8 mouse cellular contexts compared by ENCODE assay signal in genomic region chr4:129247381-129248242, GRCm38 (mm10). TPM values are rescaled to one million over a fixed set of nuclear protein-coding genes. Genes with fewer than 3 reads are reported as not detected.
A peak's percentile ranks its signal among the peaks of the same experiment; 100 is the strongest.
DNase-seq lines count a peak whose midpoint lies in the region; ATAC-seq and TF ChIP-seq lines count a peak whose summit lies in the region.

No protein-coding gene starts in this region.

- DNase-seq in kidney, adult 2 months, result peak; percentile 52
- DNase-seq in kidney, adult 8-10 months, result no peak
- DNase-seq in embryonic facial prominence, embryonic 14.5 days (ENCODE audit: low spot score), result no peak
- no peak for DNase-seq in kidney, postnatal 0 days (ENCODE audit: low spot score)
- no peak for DNase-seq in left cerebral cortex, adult 9 months (ENCODE audit: low spot score in 2 of 2)
- no peak for DNase-seq in layer of hippocampus, adult 9-11 months
- DNase-seq in cerebellum, adult 9-10 months, result no peak

- peak overlapping the region; percentile 88 for H3K27ac ChIP-seq in kidney, adult 2 months (ENCODE audit: insufficient read depth, low read depth, low read length)
- H3K27ac ChIP-seq in embryonic facial prominence, embryonic 14.5 days (replicated peaks; ENCODE audit: low read depth, low read length), result peak overlapping the region; percentile 48; the same call in 1 of the 2 replicates
- H3K27ac ChIP-seq in kidney, postnatal 0 days, result peak overlapping the region; percentile 79
- no peak overlapping the region for H3K27ac ChIP-seq in midbrain, embryonic 16.5 days (ENCODE audit: low read length)

- ATAC-seq in embryonic facial prominence, embryonic 14.5 days (ENCODE audit: low read depth), result no peak
- no peak for ATAC-seq in kidney, postnatal 0 days (replicated peaks; ENCODE audit: low FRiP score, low read depth)
- ATAC-seq in midbrain, embryonic 16.5 days, result no peak

- H3K9me3 ChIP-seq in embryonic facial prominence, embryonic 14.5 days (ENCODE audit: control insufficient read depth, low read length), result no peaks in the 10 kb centered on the region
- H3K9me3 ChIP-seq in kidney, postnatal 0 days (replicated peaks; ENCODE audit: low read length), result no peaks in the 10 kb centered on the region
- H3K9me3 ChIP-seq in midbrain, embryonic 16.5 days (replicated peaks; ENCODE audit: control insufficient read depth, low read length, poor library complexity, severe bottlenecking), result no peaks in the 10 kb centered on the region

- peak overlapping the region; percentile 74 for H3K9ac ChIP-seq in embryonic facial prominence, embryonic 14.5 days (ENCODE audit: low read depth, low read length)
- peak overlapping the region; percentile 89 for H3K9ac ChIP-seq in kidney, postnatal 0 days (ENCODE audit: low read depth, low read length)
- peak overlapping the region; percentile 65 for H3K9ac ChIP-seq in midbrain, embryonic 16.5 days (ENCODE audit: low read depth, low read length)

- no peak for TF ChIP-seq POLR2A in kidney, adult 2 months (IDR thresholded peaks at IDR 0.05; ENCODE audit: low read depth, low read length)

- WGBS in kidney, adult 2 months, result 9% methylated on average over 24 of the region's 24 CpGs
- WGBS in embryonic facial prominence, embryonic 14.5 days, result 7% methylated on average over 21 of the region's 24 CpGs
- 14% methylated on average over 23 of the region's 24 CpGs for WGBS in kidney, postnatal 0 days
- WGBS in midbrain, embryonic 16.5 days, result 15% methylated on average over 20 of the region's 24 CpGs

- H3K4me3 ChIP-seq in kidney, adult 2 months (ENCODE audit: insufficient read depth, low read depth, low read length), result peak overlapping the region; percentile 76
- peak overlapping the region; percentile 57 for H3K4me3 ChIP-seq in embryonic facial prominence, embryonic 14.5 days (ENCODE audit: low read depth, low read length)
- H3K4me3 ChIP-seq in kidney, postnatal 0 days (replicated peaks; ENCODE audit: low read depth, low read length), result peak overlapping the region; percentile 53
- H3K4me3 ChIP-seq in midbrain, embryonic 16.5 days (ENCODE audit: low read depth, low read length), result peak overlapping the region; percentile 55

- H3K4me2 ChIP-seq in embryonic facial prominence, embryonic 14.5 days (ENCODE audit: low read depth, low read length), result peak overlapping the region; percentile 90
- H3K4me2 ChIP-seq in kidney, postnatal 0 days (ENCODE audit: low read length), result peak overlapping the region; percentile 93
- H3K4me2 ChIP-seq in midbrain, embryonic 16.5 days (ENCODE audit: low read length), result peak overlapping the region; percentile 99

- no peaks in the 10 kb centered on the region for H3K27me3 ChIP-seq in kidney, adult 2 months (replicated peaks; ENCODE audit: control insufficient read depth, insufficient read depth, low read length)
- H3K27me3 ChIP-seq in embryonic facial prominence, embryonic 14.5 days (replicated peaks; ENCODE audit: control insufficient read depth, insufficient read depth, low read length), result peaks cover 40% of the 10 kb centered on the region
- H3K27me3 ChIP-seq in kidney, postnatal 0 days (ENCODE audit: insufficient read depth, low read length), result no peaks in the 10 kb centered on the region
- peaks cover 22% of the 10 kb centered on the region for H3K27me3 ChIP-seq in midbrain, embryonic 16.5 days (ENCODE audit: control insufficient read depth, insufficient read depth, low read depth, low read length)

- peaks cover 35% of the 10 kb centered on the region for H3K4me1 ChIP-seq in kidney, adult 2 months (ENCODE audit: control insufficient read depth, insufficient read depth, low read length)
- H3K4me1 ChIP-seq in embryonic facial prominence, embryonic 14.5 days (ENCODE audit: control insufficient read depth, insufficient read depth, low read length), result peaks cover 23% of the 10 kb centered on the region
- peaks cover 21% of the 10 kb centered on the region for H3K4me1 ChIP-seq in kidney, postnatal 0 days (replicated peaks; ENCODE audit: insufficient read depth, low read length)
- H3K4me1 ChIP-seq in midbrain, embryonic 16.5 days (ENCODE audit: control insufficient read depth, insufficient read depth, low read length), result peaks cover 16% of the 10 kb centered on the region

- no peaks in the 10 kb centered on the region for H3K36me3 ChIP-seq in kidney, adult 2 months (ENCODE audit: control insufficient read depth, insufficient read depth, low read length)
- no peaks in the 10 kb centered on the region for H3K36me3 ChIP-seq in embryonic facial prominence, embryonic 14.5 days (ENCODE audit: control insufficient read depth, insufficient read depth, low read length)
- no peaks in the 10 kb centered on the region for H3K36me3 ChIP-seq in kidney, postnatal 0 days (ENCODE audit: insufficient read depth, low read length)
- H3K36me3 ChIP-seq in midbrain, embryonic 16.5 days (ENCODE audit: control insufficient read depth, insufficient read depth, low read length), result no peaks in the 10 kb centered on the region

- TF ChIP-seq CTCF in kidney, adult 2 months (conservative IDR thresholded peaks at IDR 0.05; ENCODE audit: insufficient read depth, insufficient read length, low read depth, low read length), result no peak
- no peak for TF ChIP-seq CTCF in kidney, postnatal 0 days (IDR thresholded peaks at IDR 0.05; ENCODE audit: low read depth)

RNA-seq across cellular contexts. Expression of gene C77080, which starts 13.6 kb away (rescaled TPM):
- 39.3 and 45.5 TPM in 2 replicates for polyA plus RNA-seq in kidney, adult 2 months (2012; rRNA removed)
- polyA plus RNA-seq in embryonic facial prominence, embryonic 14.5 days (2014; fragmentation: Nextera tagmentation; extraction: Ambion mirVana), result 6.1 and 6.2 TPM in 2 replicates
- polyA plus RNA-seq in kidney, postnatal 0 days (2015; fragmentation: Nextera tagmentation; extraction: Ambion mirVana), result 9.8 and 11.3 TPM in 2 replicates
- 6.7 and 8.2 TPM in 2 replicates for polyA plus RNA-seq in midbrain, embryonic 16.5 days (2015; fragmentation: Nextera tagmentation; extraction: Ambion mirVana)

RNA-seq across cellular contexts. Expression of gene Sync, which starts 39.8 kb away (rescaled TPM):
- 0.46 and 0.69 TPM in 2 replicates for polyA plus RNA-seq in kidney, adult 2 months (2012; rRNA removed)
- polyA plus RNA-seq in embryonic facial prominence, embryonic 14.5 days (2014; fragmentation: Nextera tagmentation; extraction: Ambion mirVana), result 7.9 and 11.7 TPM in 2 replicates
- 0.63 and 0.78 TPM in 2 replicates for polyA plus RNA-seq in kidney, postnatal 0 days (2015; fragmentation: Nextera tagmentation; extraction: Ambion mirVana)
- 0.63 and 0.85 TPM in 2 replicates for polyA plus RNA-seq in midbrain, embryonic 16.5 days (2015; fragmentation: Nextera tagmentation; extraction: Ambion mirVana)

RNA-seq across cellular contexts. Expression of gene Yars, which starts 58.1 kb away (rescaled TPM):
- polyA plus RNA-seq in kidney, adult 2 months (2012; rRNA removed), result 16.3 and 17.4 TPM in 2 replicates
- 74.9 and 78.3 TPM in 2 replicates for polyA plus RNA-seq in embryonic facial prominence, embryonic 14.5 days (2014; fragmentation: Nextera tagmentation; extraction: Ambion mirVana)
- 48.9 and 55.9 TPM in 2 replicates for polyA plus RNA-seq in kidney, postnatal 0 days (2015; fragmentation: Nextera tagmentation; extraction: Ambion mirVana)
- 111 and 116 TPM in 2 replicates for polyA plus RNA-seq in midbrain, embryonic 16.5 days (2015; fragmentation: Nextera tagmentation; extraction: Ambion mirVana)

RNA-seq across cellular contexts. Expression of gene S100pbp, which starts 58.1 kb away (rescaled TPM):
- 12.6 and 13.6 TPM in 2 replicates for polyA plus RNA-seq in kidney, adult 2 months (2012; rRNA removed)
- 12.6 and 15.5 TPM in 2 replicates for polyA plus RNA-seq in embryonic facial prominence, embryonic 14.5 days (2014; fragmentation: Nextera tagmentation; extraction: Ambion mirVana)
- 14.5 and 15.6 TPM in 2 replicates for polyA plus RNA-seq in kidney, postnatal 0 days (2015; fragmentation: Nextera tagmentation; extraction: Ambion mirVana)
- polyA plus RNA-seq in midbrain, embryonic 16.5 days (2015; fragmentation: Nextera tagmentation; extraction: Ambion mirVana), result 27.0 and 28.0 TPM in 2 replicates
